Mouse (Mus musculus): ENCODE data around the gene Gpr12.
"Not testable (repeated sequence)": the region's sequence is repeated elsewhere in the genome, so short reads cannot be mapped to it uniquely, and the experiment has no call there.

Gene Gpr12

DNA sequence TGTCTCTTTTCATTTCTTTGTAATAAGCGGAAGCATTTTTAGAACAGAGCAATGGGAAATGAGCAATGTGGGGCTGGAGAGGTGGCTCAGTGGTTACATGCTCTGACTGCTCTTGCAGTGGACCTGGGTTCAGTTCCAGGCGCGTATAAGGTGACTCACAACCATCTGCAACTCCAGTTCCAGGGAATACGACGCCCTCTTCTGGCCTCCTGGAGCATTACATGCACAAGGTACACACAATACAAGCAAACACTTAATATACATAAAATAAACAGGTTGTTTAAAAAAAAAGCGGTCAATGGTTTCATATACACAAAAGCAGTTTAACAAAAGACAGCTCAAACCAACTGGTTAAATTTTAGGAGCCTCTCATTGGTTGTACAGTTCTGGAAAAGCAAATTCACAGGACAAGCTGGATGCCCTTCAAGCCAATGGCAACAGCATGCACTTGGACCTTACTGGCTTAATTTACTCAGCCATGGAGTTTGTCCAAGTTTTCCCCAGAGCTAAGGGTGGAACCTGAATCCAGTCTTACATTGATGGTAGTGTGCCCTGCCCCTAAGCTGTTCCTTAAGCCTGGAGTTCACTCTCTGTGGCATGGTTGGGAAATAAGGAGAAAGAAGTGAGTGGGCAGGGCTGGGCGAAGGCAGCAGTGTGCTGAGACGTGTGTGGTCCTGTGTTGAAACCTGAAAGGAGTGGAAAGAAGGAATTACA is 1.5 kb upstream of the Gpr12 start:
- no peak for DNase-seq (ENCODE audit: low read depth, low spot score)

DNA sequence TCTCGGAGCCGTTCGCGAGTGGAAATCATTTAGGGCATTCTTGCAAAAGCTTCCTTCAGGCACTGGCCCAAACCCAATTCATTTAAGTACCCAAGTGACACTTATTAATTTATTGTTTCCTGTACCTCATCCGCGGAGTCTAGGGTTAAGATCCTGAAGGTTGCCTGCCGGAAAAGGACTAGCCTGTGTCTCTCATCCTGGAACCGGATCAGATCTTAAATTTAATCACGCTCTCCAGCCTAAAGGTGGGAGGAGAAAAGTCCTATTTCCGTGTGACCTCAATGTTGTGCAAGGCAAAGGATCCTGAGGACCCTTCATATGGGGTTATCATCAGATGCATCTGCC is 240 bp upstream of the Gpr12 start:
- DNase-seq (ENCODE audit: low read depth, low spot score), result no peak

DNA sequence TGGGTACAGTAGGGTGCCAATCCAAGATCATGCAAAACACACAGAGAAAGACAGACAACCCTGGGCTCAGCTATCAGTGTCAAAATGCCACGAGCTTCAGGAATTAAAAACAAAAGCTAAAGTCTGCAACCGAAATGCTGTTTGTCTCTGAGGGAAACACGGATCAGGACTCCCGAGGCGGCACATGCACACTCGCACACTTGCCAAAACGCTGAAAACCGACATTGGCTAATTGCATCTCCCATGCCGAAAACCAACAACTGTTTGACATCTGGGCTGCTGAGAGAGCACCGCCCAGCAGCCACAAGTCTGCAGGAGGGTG is 922 bp downstream of the Gpr12 start:
- DNase-seq (ENCODE audit: low read depth, low spot score), result no peak

DNA sequence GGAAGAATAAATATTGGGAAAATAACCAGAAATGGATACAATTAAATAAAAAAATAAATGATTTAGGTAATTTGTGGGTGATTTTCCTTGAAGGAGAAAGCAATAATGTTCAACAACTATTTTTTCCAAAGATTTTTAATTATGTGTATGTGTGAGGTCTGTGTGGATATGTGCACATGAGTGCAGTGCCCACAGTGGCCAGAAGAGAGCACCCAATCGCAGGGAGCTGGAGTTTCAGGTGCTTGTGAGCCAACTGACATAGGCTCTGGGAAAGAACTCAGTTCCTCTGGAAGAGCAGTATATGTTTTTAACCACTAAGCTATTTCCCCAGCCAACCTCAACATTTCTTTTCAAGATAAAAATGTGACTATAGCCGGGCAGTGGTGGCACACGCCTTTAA is 8.4 kb downstream of the Gpr12 start:
- no peak for DNase-seq (ENCODE audit: low read depth, low spot score)

DNA sequence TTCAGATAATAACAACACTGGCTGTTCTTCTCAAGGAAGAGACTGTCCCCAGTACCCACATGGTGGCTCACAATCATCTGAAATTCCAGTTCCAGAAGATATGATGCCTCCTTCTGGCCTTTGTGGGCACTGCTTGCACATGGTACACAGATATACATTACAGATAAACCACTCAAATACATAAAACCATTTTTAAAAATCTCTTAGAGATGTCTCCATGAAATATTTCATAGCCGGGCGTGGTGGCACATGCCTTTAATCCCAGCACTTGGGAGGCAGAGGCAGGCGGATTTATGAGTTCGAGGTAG is 12.3 kb downstream of the Gpr12 start:
- not testable (repeated sequence) for DNase-seq (ENCODE audit: low read depth, low spot score)

DNA sequence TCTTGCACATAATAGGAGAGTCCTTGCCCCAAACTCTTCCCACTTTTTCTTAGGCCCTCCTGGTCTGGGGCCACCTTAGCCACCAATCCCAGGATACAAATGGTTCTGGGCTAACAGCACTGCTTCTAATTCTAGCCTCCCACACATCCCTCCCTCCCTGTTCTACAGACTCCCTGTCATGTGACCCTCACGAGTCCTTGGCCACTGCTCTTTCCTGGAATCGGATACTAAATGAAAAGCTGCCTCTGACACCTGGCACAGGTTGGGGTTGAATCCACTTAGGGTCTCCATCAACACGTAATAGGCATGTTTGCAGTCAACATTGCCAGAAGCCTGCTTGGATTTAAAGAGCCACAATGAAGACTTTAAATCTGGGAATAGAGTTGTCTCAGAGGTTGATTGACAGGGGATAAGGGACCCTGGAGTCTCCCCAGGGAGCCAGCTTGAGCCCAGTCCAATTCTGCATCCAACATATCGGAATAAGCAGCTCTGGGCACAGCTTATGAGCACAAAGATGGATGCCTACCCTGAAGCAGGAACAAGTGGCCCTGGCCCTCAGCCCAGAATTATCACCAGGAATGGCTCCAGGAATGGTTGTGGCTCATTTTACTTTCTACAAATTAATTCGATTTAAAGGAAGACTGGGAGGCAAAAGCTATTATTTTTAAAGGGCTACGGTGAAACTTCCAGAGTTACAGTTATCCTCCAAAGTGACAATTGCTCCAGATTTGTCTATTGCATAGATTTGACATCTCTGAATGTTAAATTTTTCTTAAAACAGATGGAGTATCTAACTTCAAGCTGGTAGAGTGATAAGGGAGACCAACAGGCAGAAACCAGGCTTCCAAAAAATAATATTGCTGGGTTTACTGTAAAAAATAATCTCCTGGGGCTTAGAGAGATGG is 13.0 kb downstream of the Gpr12 start:
- DNase-seq (ENCODE audit: low read depth, low spot score), result peak; percentile 76

DNA sequence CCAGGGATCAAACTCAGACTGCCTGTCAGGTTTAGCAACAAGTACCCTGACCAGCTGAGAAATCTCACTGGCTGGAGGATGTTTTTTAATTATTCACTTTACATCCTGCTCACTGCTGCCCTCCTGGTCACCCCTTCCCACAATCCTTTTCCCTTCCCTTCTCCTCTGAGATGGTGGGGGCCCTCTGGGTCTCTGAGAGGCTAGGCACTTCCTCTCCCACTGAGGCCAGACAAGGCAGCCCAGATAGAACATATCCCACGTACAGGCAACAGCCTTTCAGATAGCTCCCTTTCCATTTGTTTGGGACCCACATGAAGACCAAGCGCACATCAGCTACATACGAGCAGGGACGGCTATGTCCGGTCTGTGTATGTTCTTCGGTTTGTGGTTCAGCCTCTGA is 14.9 kb downstream of the Gpr12 start:
- DNase-seq (ENCODE audit: low read depth, low spot score), result not testable (repeated sequence)

DNA sequence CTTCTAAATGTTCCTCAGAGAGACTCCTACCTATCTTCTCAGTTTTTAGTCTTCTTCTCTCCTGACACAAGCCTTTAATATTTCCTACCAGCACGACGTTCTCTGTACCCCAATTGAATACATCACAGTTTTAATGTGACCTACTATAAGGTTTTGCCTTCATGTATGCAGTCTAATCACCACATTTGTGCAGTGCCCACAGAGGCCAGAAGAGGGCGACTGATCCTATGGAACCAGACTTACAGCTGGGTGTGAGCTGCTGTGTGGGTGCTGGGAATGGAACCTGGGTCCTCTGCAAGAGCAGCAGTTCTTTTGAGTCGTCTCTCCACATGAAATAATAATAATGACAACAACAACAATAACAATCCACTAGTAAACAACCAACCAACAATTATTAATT is 18.0 kb downstream of the Gpr12 start:
- no peak for DNase-seq (ENCODE audit: low read depth, low spot score)

DNA sequence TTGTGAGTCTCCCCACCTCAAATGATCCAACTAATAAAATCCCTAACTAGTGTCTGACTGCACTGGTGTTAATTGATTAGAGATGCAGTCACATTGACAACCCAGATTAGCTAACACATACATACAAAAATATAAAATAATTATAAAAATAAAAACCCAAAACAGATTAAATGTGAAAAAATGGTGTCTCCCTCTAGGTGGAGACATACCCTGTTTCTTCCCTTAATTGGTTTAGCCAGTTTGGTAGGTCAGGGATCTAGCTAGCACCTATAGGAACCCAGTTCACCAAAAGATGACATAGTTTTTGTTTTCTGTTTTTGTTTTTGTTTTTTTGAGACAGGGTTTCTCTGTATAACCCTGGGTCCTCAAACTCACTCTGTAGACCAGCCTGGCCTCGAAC is 20.8 kb downstream of the Gpr12 start:
- DNase-seq (ENCODE audit: low read depth, low spot score), result no peak

DNA sequence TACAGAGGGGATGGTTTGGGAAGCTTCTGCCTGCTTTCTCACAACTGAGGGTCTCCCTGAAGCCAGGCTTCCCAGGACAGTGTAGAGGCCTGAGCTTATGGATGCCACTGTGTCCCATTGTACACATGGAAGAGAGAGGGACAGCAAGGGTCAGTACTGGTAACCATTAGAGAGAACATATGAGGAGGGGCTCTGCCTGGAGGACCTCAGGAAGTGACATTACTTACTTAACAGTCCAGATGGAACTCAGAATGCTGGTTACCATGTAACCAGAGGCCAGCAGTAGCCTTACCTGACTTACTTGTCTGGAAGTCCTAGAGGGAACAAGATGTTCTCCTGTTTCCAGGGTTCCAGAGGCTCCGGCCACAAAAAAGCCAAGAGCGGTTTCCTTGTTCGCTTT is 29.2 kb downstream of the Gpr12 start, which contains the start of gene Gm3415:
Gene Gm3415, plus strand, starts transcription at position 301 of the 400 bp plus-strand sequence.
- not testable (repeated sequence) for DNase-seq (ENCODE audit: low read depth, low spot score)

DNA sequence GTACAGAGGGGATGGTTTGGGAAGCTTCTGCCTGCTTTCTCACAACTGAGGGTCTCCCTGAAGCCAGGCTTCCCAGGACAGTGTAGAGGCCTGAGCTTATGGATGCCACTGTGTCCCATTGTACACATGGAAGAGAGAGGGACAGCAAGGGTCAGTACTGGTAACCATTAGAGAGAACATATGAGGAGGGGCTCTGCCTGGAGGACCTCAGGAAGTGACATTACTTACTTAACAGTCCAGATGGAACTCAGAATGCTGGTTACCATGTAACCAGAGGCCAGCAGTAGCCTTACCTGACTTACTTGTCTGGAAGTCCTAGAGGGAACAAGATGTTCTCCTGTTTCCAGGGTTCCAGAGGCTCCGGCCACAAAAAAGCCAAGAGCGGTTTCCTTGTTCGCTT is 47.7 kb downstream of the Gpr12 start, which contains the start of gene Gm3409:
Gene Gm3409, plus strand, starts transcription at position 301 of the 400 bp plus-strand sequence.
- DNase-seq (ENCODE audit: low read depth, low spot score), result not testable (repeated sequence)
